Mouse (Mus musculus) cortical plate, adult 2 months (tissue): ENCODE results near the gene Proser1. TPM values are rescaled to one million over a fixed set of nuclear protein-coding genes. Genes with fewer than 3 reads are reported as not detected.
A peak's percentile ranks its signal among the peaks of the same experiment; 100 is the strongest.

ENCODE experiments used
- H3K27ac ChIP-seq: fragments of 200-500 bp; 2 replicates; pipeline ENCODE4 v1.5.1; 2012; ENCODE audit warnings: low read length, control low read depth, inconsistent platforms; ENCODE audit not compliant: insufficient read depth
- H3K4me1 ChIP-seq: fragments of 200-500 bp; 2 replicates; pipeline ENCODE4 v1.6.1; 2011; ENCODE audit warnings: low read length; ENCODE audit not compliant: control insufficient read depth, insufficient read depth
- H3K4me3 ChIP-seq: fragments of 200-500 bp; 2 replicates; pipeline ENCODE4 v1.5.1; 2011; ENCODE audit warnings: mild to moderate bottlenecking, low read length, control low read depth; ENCODE audit not compliant: insufficient read depth
- CTCF ChIP-seq: fragments of 200-500 bp; IDR thresholded peaks from 2 replicates; pipeline ENCODE4 v1.5.1; 2011; ENCODE audit warnings: mild to moderate bottlenecking, control low read depth, low read length; ENCODE audit not compliant: insufficient read depth; ENCODE audit errors: extremely low read depth
- POLR2A ChIP-seq: fragments of 200-500 bp; IDR thresholded peaks from 2 replicates; pipeline ENCODE4 v1.6.1; 2011; ENCODE audit warnings: mild to moderate bottlenecking, low read length, control low read depth; ENCODE audit not compliant: insufficient read depth; ENCODE audit errors: extremely low read depth
- polyA plus RNA-seq: library from polyadenylated mRNA; depleted of rRNA; stranded (reverse); fragments of >200 nt; gene quantifications from 2 replicates; pipeline ENCODE4 v1.2.3, GENCODE M21; 2012

Proser1 gene
- polyA plus RNA-seq, 1 experiment, result 12.6 TPM

GRCm38 (mm10) chr3:53446801-53447200 lies 16.7 kb upstream of the Proser1 start:
- TF ChIP-seq CTCF (no peak), POLR2A (no peak)
- Histone ChIP-seq H3K4me3 (no peak overlapping the region), H3K27ac (no peak overlapping the region), H3K4me1 (no peaks in the 10 kb centered on the region)

- Histone ChIP-seq H3K4me1 (no peaks in the 10 kb centered on the region), H3K4me3 (no peak overlapping the region), H3K27ac (no peak overlapping the region)
- TF ChIP-seq POLR2A, result no peak
- TF ChIP-seq CTCF, result peak; percentile 62
Measured at GRCm38 (mm10) chr3:53448208-53448607, 15.3 kb upstream of the Proser1 start.

- H3K27ac ChIP-seq, result no peak overlapping the region
- no peak for TF ChIP-seq CTCF
- H3K4me1 ChIP-seq, result no peaks in the 10 kb centered on the region
- no peak overlapping the region for H3K4me3 ChIP-seq
Measured at GRCm38 (mm10) chr3:53450666-53451065, 12.8 kb upstream of the Proser1 start.

GRCm38 (mm10) chr3:53452351-53452750 lies 11.1 kb upstream of the Proser1 start:
- no peak overlapping the region for H3K4me3 ChIP-seq
- H3K4me1 ChIP-seq, result no peaks in the 10 kb centered on the region
- TF ChIP-seq POLR2A (no peak), CTCF (no peak)
- H3K27ac ChIP-seq, result no peak overlapping the region

GRCm38 (mm10) chr3:53453346-53453745 lies 10.1 kb upstream of the Proser1 start:
- Histone ChIP-seq H3K4me3 (no peak overlapping the region), H3K4me1 (no peaks in the 10 kb centered on the region), H3K27ac (no peak overlapping the region)
- TF ChIP-seq POLR2A (no peak), CTCF (no peak)

- Histone ChIP-seq H3K4me1 (no peaks in the 10 kb centered on the region), H3K4me3 (no peak overlapping the region), H3K27ac (no peak overlapping the region)
- no peak for TF ChIP-seq CTCF
- no peak for TF ChIP-seq POLR2A
Measured at GRCm38 (mm10) chr3:53454005-53454404, 9.5 kb upstream of the Proser1 start.

GRCm38 (mm10) chr3:53454561-53454960 lies 8.9 kb upstream of the Proser1 start:
- Histone ChIP-seq H3K4me1 (no peaks in the 10 kb centered on the region), H3K4me3 (no peak overlapping the region), H3K27ac (no peak overlapping the region)
- no peak for TF ChIP-seq POLR2A
- TF ChIP-seq CTCF, result no peak

- TF ChIP-seq POLR2A (no peak), CTCF (no peak)
Measured at GRCm38 (mm10) chr3:53454984-53455383, 8.5 kb upstream of the Proser1 start.

GRCm38 (mm10) chr3:53457750-53458149 lies 5.7 kb upstream of the Proser1 start:
- no peak overlapping the region for H3K27ac ChIP-seq
- no peak overlapping the region for H3K4me3 ChIP-seq
- TF ChIP-seq CTCF (no peak), POLR2A (no peak)
- H3K4me1 ChIP-seq, result no peaks in the 10 kb centered on the region

More at GRCm38 (mm10) chr3:53454984-53455383, 8.5 kb upstream of the Proser1 start:
- Histone ChIP-seq H3K27ac (no peak overlapping the region), H3K4me3 (no peak overlapping the region), H3K4me1 (no peaks in the 10 kb centered on the region)

- H3K27ac ChIP-seq, result no peak overlapping the region
- no peak for TF ChIP-seq POLR2A
- TF ChIP-seq CTCF, result no peak
- no peaks in the 10 kb centered on the region for H3K4me1 ChIP-seq
- H3K4me3 ChIP-seq, result no peak overlapping the region
Measured at GRCm38 (mm10) chr3:53460106-53460505, 3.4 kb upstream of the Proser1 start.

- peak overlapping the region; percentile 99 for H3K27ac ChIP-seq
- peaks cover 2% of the 10 kb centered on the region; the same call in 1 of the 2 replicates for H3K4me1 ChIP-seq
- TF ChIP-seq CTCF, result no peak
- TF ChIP-seq POLR2A, result no peak
- peak overlapping the region; percentile 86 for H3K4me3 ChIP-seq
Measured at GRCm38 (mm10) chr3:53462701-53463045, 793 bp upstream of the Proser1 start.
